ENCODE assay signal across 29 mouse cellular contexts in genomic region chr3:107670500-107670899, GRCm38 (mm10). TPM values are rescaled to one million over a fixed set of nuclear protein-coding genes. Genes with fewer than 3 reads are reported as not detected.
DNase-seq lines count a peak whose midpoint lies in the region; ATAC-seq and TF ChIP-seq lines count a peak whose summit lies in the region.
"Had no signal": no experiment of that assay in that cellular context is flagged by ENCODE, and none has a peak within 500 bp of the region (broad histone marks: within the 10 kb centered on the region; RNA-seq: fewer than 3 reads in every experiment).

No protein-coding gene starts in this region.

- peak; percentile 17 for DNase-seq in CD4-positive helper T cell, adult 2 months (ENCODE audit: low read depth, low spot score)
- peak; percentile 46 for DNase-seq in MEL (ENCODE audit: low read depth, low spot score)
- no peak for DNase-seq in layer of hippocampus, adult 8-10 months (ENCODE audit: low spot score in 2 of 2)
- DNase-seq in forebrain, embryonic 14.5 days (ENCODE audit: low spot score), result no peak
- no peak for DNase-seq in thymus, postnatal 36 days
- DNase-seq in lung, postnatal 10 days, result no peak
- DNase-seq: adrenal gland, adult 2 months; adrenal gland, adult 8-10 months; adrenal gland, postnatal 10 days; adrenal gland, postnatal 14 days; adrenal gland, postnatal 25 days; adrenal gland, postnatal 36 days; B cell, adult 2 months; cerebellum, adult 11 months; cerebellum, adult 11-12 months; cerebellum, adult 18-20 months; cerebellum, adult 2 months had no signal

- peak in 1 of 2 experiments; percentile 67; a peak in 1 of 4 replicates for TF ChIP-seq EP300 in MEL (IDR thresholded peaks at IDR 0.05; ENCODE audit: low read depth in 1 of 2, low read length in 2 of 2)

- no peak for TF ChIP-seq RAD21 in MEL (IDR thresholded peaks at IDR 0.05; ENCODE audit: low read depth, low read length)

- peaks cover 3 to 13% of the 10 kb centered on the region in 2 experiments; a peak in 3 of 4 replicates for H3K4me1 ChIP-seq in MEL (ENCODE audit: control insufficient read depth in 1 of 2, insufficient read depth in 2 of 2, low read length in 2 of 2)
- H3K4me1 ChIP-seq in forebrain, embryonic 14.5 days (ENCODE audit: control insufficient read depth, insufficient read depth, low read length), result no peaks in the 10 kb centered on the region

- H3K27ac ChIP-seq in MEL (ENCODE audit: control insufficient read depth, low read depth, low read length) (peak overlapping the region; percentile 47), macrophage (peak overlapping the region; percentile 85)
- H3K27ac ChIP-seq in forebrain, embryonic 14.5 days (ENCODE audit: low read depth, low read length), result no peak overlapping the region

- ATAC-seq in granulocyte monocyte progenitor cell, adult 5-6 weeks (replicated peaks; ENCODE audit: poor library complexity, severe bottlenecking), result peak; percentile 42; the same call in 1 of the 2 replicates
- ATAC-seq in forebrain, embryonic 14.5 days, result no peak
- ATAC-seq: activated CD4-positive, CD25-positive, alpha-beta regulatory T cell, adult 4 months; CD4-positive, CD25-positive, alpha-beta regulatory T cell, adult 4 months; Patski had no signal

- no peak for TF ChIP-seq CTCF in MEL (IDR thresholded peaks at IDR 0.05 in 2 of 3, conservative IDR thresholded peaks at IDR 0.05 in 1 of 3; ENCODE audit: control insufficient read depth in 1 of 3, insufficient read depth in 1 of 3, low read depth in 2 of 3, low read length in 3 of 3, poor library complexity in 1 of 3, severe bottlenecking in 1 of 3)

- H3K79me2 ChIP-seq in MEL (ENCODE audit: control insufficient read depth, insufficient read depth, low read length, poor library complexity) (no peaks in the 10 kb centered on the region; the same call in 1 of the 2 replicates), macrophage (ENCODE audit: inconsistent target) (no peaks in the 10 kb centered on the region; the same call in 1 of the 2 replicates)

- H3K36me3 ChIP-seq in MEL (ENCODE audit: control insufficient read depth in 1 of 2, insufficient read depth in 2 of 2, low read length in 2 of 2) (peaks cover 19 to 45% of the 10 kb centered on the region in 2 experiments), macrophage (ENCODE audit: inconsistent target) (peaks cover 47% of the 10 kb centered on the region)
- H3K36me3 ChIP-seq in forebrain, embryonic 14.5 days (ENCODE audit: control insufficient read depth, insufficient read depth, low read length), result peaks cover 90% of the 10 kb centered on the region

- no peaks in the 10 kb centered on the region for H3K9me3 ChIP-seq in MEL (replicated peaks; ENCODE audit: insufficient read depth, low read length)
- H3K9me3 ChIP-seq in forebrain, embryonic 14.5 days (replicated peaks; ENCODE audit: control insufficient read depth, low read length), result no peaks in the 10 kb centered on the region
- H3K9me3 ChIP-seq: G1E had no signal

- no peak overlapping the region for H3K4me2 ChIP-seq in forebrain, embryonic 14.5 days (ENCODE audit: low read length)

- H3K9ac ChIP-seq in MEL (ENCODE audit: control insufficient read depth, low read depth, low read length, poor library complexity, severe bottlenecking), result no peak overlapping the region
- no peak overlapping the region for H3K9ac ChIP-seq in forebrain, embryonic 14.5 days (ENCODE audit: low read length)

- H3K4me3 ChIP-seq in MEL (ENCODE audit: control insufficient read depth in 1 of 2, insufficient read depth in 1 of 2, low read depth in 2 of 2, low read length in 2 of 2) (no peak overlapping the region), macrophage (ENCODE audit: inconsistent target) (no peak overlapping the region)
- no peak overlapping the region for H3K4me3 ChIP-seq in forebrain, embryonic 14.5 days (ENCODE audit: low read depth, low read length)

- TF ChIP-seq POLR2A in MEL (IDR thresholded peaks at IDR 0.05; ENCODE audit: control insufficient read depth in 1 of 2, insufficient read depth in 1 of 2, low read depth in 1 of 2, low read length in 2 of 2, poor library complexity in 1 of 2), result no peak

- WGBS in macrophage (ENCODE audit: missing documents), result 33% methylated on average over 4 of the region's 4 CpGs
- WGBS in forebrain, embryonic 14.5 days, result 90% methylated on average over 4 of the region's 4 CpGs

- H3K27me3 ChIP-seq in MEL (ENCODE audit: control insufficient read depth in 1 of 2, insufficient read depth in 2 of 2, low read length in 2 of 2), result no peaks in the 10 kb centered on the region
- H3K27me3 ChIP-seq in forebrain, embryonic 14.5 days (replicated peaks; ENCODE audit: control insufficient read depth, insufficient read depth, low read length), result no peaks in the 10 kb centered on the region
- H3K27me3 ChIP-seq: CH12.LX, Patski had no signal

TF ChIP-seq in MEL, 35 proteins besides CTCF, POLR2A, EP300 and RAD21:
- TF ChIP-seq TAL1 (IDR thresholded peaks at IDR 0.05; ENCODE audit: low read length), result no peak
- peak; percentile 33; the same call in 1 of the 2 replicates for TF ChIP-seq TCF12 (IDR thresholded peaks at IDR 0.05; ENCODE audit: low read depth, low read length)
- no peak for TF ChIP-seq ZNF384 (IDR thresholded peaks at IDR 0.05; ENCODE audit: low read depth, low read length)
- no peak for TF ChIP-seq E2F4 (IDR thresholded peaks at IDR 0.05; ENCODE audit: borderline replicate concordance, low read depth, low read length)
- peak; percentile 51; the same call in 1 of the 2 replicates for TF ChIP-seq ETS1 (IDR thresholded peaks at IDR 0.05; ENCODE audit: low read depth, low read length)
- no peak for TF ChIP-seq USF2 (IDR thresholded peaks at IDR 0.05; ENCODE audit: borderline replicate concordance in 1 of 2, insufficient read depth in 1 of 2, low read depth in 1 of 2, low read length in 2 of 2)
- no peak for TF ChIP-seq NELFE (IDR thresholded peaks at IDR 0.05; ENCODE audit: low read depth, low read length)
- TF ChIP-seq POLR2AphosphoS5 (IDR thresholded peaks at IDR 0.05; ENCODE audit: borderline replicate concordance, low read depth, low read length), result no peak
- TF ChIP-seq JUND (IDR thresholded peaks at IDR 0.05; ENCODE audit: low read depth, low read length), result no peak
- TF ChIP-seq POLR2AphosphoS2 (IDR thresholded peaks at IDR 0.05; ENCODE audit: low read length), result no peak
- TF ChIP-seq HCFC1 (IDR thresholded peaks at IDR 0.05; ENCODE audit: low read depth, low read length), result no peak
- TF ChIP-seq SIN3A (IDR thresholded peaks at IDR 0.05; ENCODE audit: low read length), result 0 out of 2 replicates have a peak, but pooled peaks have one; percentile 36

RNA-seq across cellular contexts. Expression of gene Ahcyl1, which starts 25.9 kb away (rescaled TPM):
- total RNA-seq in MEL (2012; rRNA removed), result 28.0 and 32.4 TPM in 2 replicates
- polyA plus RNA-seq in MEL (2012; ENCODE audit: insufficient read depth in 1 of 2, insufficient read length in 2 of 2, low read depth in 1 of 2, low replicate concordance in 2 of 2, missing spikeins in 1 of 2) (100 to 1,000 TPM; 104 to 105 TPM), macrophage (2018) (55.7 to 68.7 TPM (median 62.3 TPM) in 3 replicates)
- total RNA-seq in granulocyte monocyte progenitor cell, adult 5-6 weeks (2014; fragmentation: Nextera tagmentation), result 81.6 and 100 TPM in 2 replicates
- total RNA-seq in granulocyte monocyte progenitor cell, adult 5-6 weeks (2017), result 67.8 and 68.2 TPM in 2 replicates
- total RNA-seq in macrophage (2018; cell fraction: chromatin; rRNA removed), result 100 to 1,000 TPM; 119 to 230 (median 170) TPM
- total RNA-seq in macrophage (2018; cell fraction: cytosol; rRNA removed), result 10 to 100 TPM; 64.4 to 82.4 (median 69.8) TPM
- 100 to 1,000 TPM in 19 of 26 experiments, 10 to 100 TPM in 7; 83.8 to 167 (median 116) TPM for total RNA-seq in macrophage (2018; cell fraction: nucleus; rRNA removed)
- total RNA-seq in layer of hippocampus, adult 8-10 months (2022), result 100 to 1,000 TPM; 302 to 352 (median 331) TPM
- polyA plus RNA-seq in forebrain, embryonic 14.5 days (2014; fragmentation: Nextera tagmentation; extraction: Ambion mirVana), result 104 and 105 TPM in 2 replicates

RNA-seq across cellular contexts. Expression of gene Strip1, which starts 39.0 kb away (rescaled TPM):
- 19.8 and 20.2 TPM in 2 replicates for total RNA-seq in MEL (2012; rRNA removed)
- polyA plus RNA-seq in MEL (2012; ENCODE audit: insufficient read depth in 1 of 2, insufficient read length in 2 of 2, low read depth in 1 of 2, low replicate concordance in 2 of 2, missing spikeins in 1 of 2) (10 to 100 TPM in 1 of 2 experiments, not detected in 1; 32.9 TPM), macrophage (2018) (17.9 to 32.8 TPM (median 20.6 TPM) in 3 replicates)
- 18.6 and 20.1 TPM in 2 replicates for total RNA-seq in granulocyte monocyte progenitor cell, adult 5-6 weeks (2014; fragmentation: Nextera tagmentation)
- 19.5 and 21.9 TPM in 2 replicates for total RNA-seq in granulocyte monocyte progenitor cell, adult 5-6 weeks (2017)
- 100 to 1,000 TPM in 8 of 26 experiments, 10 to 100 TPM in 18; 32.8 to 162 (median 52.1) TPM for total RNA-seq in macrophage (2018; cell fraction: chromatin; rRNA removed)
- total RNA-seq in macrophage (2018; cell fraction: cytosol; rRNA removed), result 10 to 100 TPM; 15.9 to 41.5 (median 19.7) TPM
- 100 to 1,000 TPM in 1 of 26 experiments, 10 to 100 TPM in 25; 28.8 to 104 (median 45.2) TPM for total RNA-seq in macrophage (2018; cell fraction: nucleus; rRNA removed)
- 10 to 100 TPM; 68.0 to 82.8 (median 70.7) TPM for total RNA-seq in layer of hippocampus, adult 8-10 months (2022)
- 134 and 141 TPM in 2 replicates for polyA plus RNA-seq in forebrain, embryonic 14.5 days (2014; fragmentation: Nextera tagmentation; extraction: Ambion mirVana)

RNA-seq across cellular contexts. Expression of gene Gm10961, which starts 39.4 kb away (rescaled TPM):
- not detected in 2 replicates for total RNA-seq in MEL (2012; rRNA removed)
- not detected for polyA plus RNA-seq in MEL (2012; ENCODE audit: insufficient read depth in 1 of 2, insufficient read length in 2 of 2, low read depth in 1 of 2, low replicate concordance in 2 of 2, missing spikeins in 1 of 2)
- not detected in 2 replicates for total RNA-seq in granulocyte monocyte progenitor cell, adult 5-6 weeks (2014; fragmentation: Nextera tagmentation)
- total RNA-seq in granulocyte monocyte progenitor cell, adult 5-6 weeks (2017), result not detected in 2 replicates
- total RNA-seq in macrophage (2018; cell fraction: chromatin; rRNA removed), result not detected
- total RNA-seq in macrophage (2018; cell fraction: cytosol; rRNA removed), result not detected
- not detected for total RNA-seq in macrophage (2018; cell fraction: nucleus; rRNA removed)
- not detected in 3 replicates for polyA plus RNA-seq in macrophage (2018)
- total RNA-seq in layer of hippocampus, adult 8-10 months (2022), result not detected
- polyA plus RNA-seq in forebrain, embryonic 14.5 days (2014; fragmentation: Nextera tagmentation; extraction: Ambion mirVana), result not detected in 2 replicates
- total RNA-seq: adrenal gland, adult 18-20 months; adrenal gland, adult 2 months; adrenal gland, adult 8-10 months; adrenal gland, postnatal 10 days; adrenal gland, postnatal 14 days; adrenal gland, postnatal 25 days; adrenal gland, postnatal 36 days; adrenal gland, postnatal 4 days; CH12.LX; ES-E14; G1E had no signal
- polyA plus RNA-seq: activated CD4-positive, CD25-positive, alpha-beta regulatory T cell, adult 4 months; adrenal gland, adult 2 months; brain, embryonic 14.5 days; C2C12; CD4-positive, CD25-positive, alpha-beta regulatory T cell, adult 4 months; cerebellum, adult 2 months; G1E; Patski had no signal

Comparison
In these comparisons a context has a peak if more than half of its experiments do, and no peak if none do; other contexts are left out.
1. DNase-seq: peak in CD4-positive helper T cell, adult 2 months (single experiment) and MEL (single experiment); none in layer of hippocampus, adult 8-10 months (0 of 2), forebrain, embryonic 14.5 days (single experiment), thymus, postnatal 36 days (0 of 2) and lung, postnatal 10 days (single experiment).